Mouse (Mus musculus): ENCODE measurements around the gene Psmb2.

- TF ChIP-seq CTCF (IDR thresholded peaks at IDR 0.05), result peak; percentile 58
- TF ChIP-seq EP300 (IDR thresholded peaks at IDR 0.05), result no peak
Measured at GRCm38 (mm10) chr4:126739966-126740676, 62.7 kb downstream of the Psmb2 start.
